Mouse (Mus musculus) B cell, adult 2 months (primary cell): ENCODE data around the gene Zfp655.
"Not testable (repeated sequence)": the region's sequence is repeated elsewhere in the genome, so short reads cannot be mapped to it uniquely, and the experiment has no call there.

Experiments
- DNase-seq, 2 experiments: peaks; one replicate each; pipeline ENCODE4 v3.0.0; 2022

Zfp655 gene

GRCm38 (mm10) chr5:145231367-145231871, at the start of gene Zfp655:
TSS of gene Zfp655 (plus strand) at chr5:145231715.
- DNase-seq: peak; percentile 99

GRCm38 (mm10) chr5:145185244-145185643, 46.3 kb upstream of the Zfp655 start:
- DNase-seq: no peak

GRCm38 (mm10) chr5:145189416-145189815, 42.1 kb upstream of the Zfp655 start:
- no peak for DNase-seq

DNA sequence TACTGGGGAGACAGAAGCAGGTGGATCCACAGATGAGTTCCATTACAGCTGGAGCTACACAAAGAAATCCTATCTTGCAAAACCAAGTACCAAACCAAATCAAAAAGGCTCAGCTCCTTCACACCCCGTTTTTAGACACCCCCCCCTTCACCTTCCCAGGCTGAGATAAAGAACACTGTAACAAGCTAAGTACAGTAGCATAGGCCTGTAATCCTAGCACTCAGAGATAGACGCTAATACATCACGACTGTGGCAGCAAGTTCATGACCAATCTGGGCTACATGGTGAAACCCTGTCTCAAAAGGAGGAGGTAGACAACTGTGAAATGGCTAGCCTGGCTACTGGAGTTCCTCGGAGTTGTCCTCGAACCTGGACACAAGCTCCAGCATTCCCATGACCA, 41.1 kb upstream of the Zfp655 start:
- no peak for DNase-seq

- peak; percentile 90 for DNase-seq
Measured at GRCm38 (mm10) chr5:145190875-145191798, 40.4 kb upstream of the Zfp655 start.

DNA sequence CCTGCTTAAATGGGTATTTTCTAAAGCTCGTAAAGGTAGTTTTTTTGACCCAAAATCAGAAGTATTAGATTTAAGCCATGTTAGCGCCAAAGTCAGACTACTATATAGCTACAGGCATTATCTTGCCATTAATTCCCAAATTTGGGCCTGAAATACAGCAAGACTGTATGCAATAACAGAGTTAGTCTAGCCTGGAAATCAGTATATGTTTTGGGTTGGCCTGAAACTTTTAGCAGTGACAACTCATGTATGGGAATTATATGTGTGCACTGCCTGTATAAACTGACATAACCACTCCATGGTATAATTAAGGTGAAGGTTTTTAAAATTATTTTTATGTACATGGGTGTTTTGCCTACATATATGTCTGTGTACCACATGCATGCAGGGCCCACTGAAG, 39.6 kb upstream of the Zfp655 start, which contains the start of gene Atp5j2:
Atp5j2 (minus strand) TSS at position 101 of the 400 bp plus-strand sequence.
- DNase-seq: no peak

DNA sequence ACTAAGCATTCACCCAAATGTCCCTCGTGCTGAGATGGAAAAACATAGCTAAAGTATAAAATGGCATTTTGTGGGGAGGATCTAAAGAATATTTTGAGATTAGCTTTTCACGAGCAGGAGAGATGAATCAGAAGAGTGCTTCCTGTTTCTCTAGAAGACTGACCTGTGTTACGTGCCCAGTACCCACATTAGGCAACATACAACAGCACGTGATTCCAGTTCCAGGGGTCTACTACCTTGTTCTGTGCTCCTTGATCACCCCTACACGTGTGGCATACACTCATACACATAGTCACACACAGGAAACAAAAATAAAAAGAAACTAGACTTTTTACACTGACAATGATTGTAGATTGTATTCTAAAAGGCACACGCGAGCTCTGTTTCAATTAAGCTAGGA, 31.1 kb upstream of the Zfp655 start:
- DNase-seq: no peak

DNA sequence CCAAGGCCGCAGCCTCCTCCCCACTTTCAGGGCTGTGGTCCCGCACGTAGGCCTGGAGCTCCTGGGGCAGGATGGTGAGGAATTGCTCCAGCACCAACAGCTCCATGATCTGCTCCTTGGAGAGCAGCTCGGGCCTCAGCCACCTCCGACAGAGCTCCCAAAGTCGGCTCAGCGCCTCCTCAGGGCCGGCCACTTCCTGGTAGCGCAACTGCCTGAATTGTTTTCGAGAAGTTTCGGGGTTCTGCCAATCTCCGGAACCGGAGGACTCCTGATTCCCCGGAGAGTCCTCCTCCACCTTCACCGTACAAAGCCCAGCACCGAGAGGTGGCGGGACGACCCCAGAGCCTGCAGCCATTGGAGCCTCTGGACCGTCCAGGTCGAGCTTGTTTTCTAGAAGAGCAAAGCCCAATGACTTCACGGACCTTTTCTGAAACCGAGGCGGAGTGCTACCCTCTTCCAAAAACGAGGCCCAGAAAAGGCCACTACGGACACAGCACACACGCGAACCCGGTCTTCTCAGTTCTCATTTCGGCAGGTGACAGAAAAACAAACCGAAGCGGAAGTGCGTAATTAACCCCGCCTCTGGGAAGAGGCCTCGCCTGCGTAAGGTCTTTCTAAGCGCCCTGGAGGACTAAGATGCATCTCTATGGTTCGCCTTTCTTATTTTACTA, 30.1 kb upstream of the Zfp655 start, which contains the start of gene Zkscan14:
Zkscan14 (minus strand) TSS at position 548 of the 671 bp plus-strand sequence.
- DNase-seq: peak; percentile 91

GRCm38 (mm10) chr5:145202446-145202845, 29.1 kb upstream of the Zfp655 start:
- DNase-seq: no peak

- DNase-seq: peak; percentile 95 to 97
Measured at GRCm38 (mm10) chr5:145203936-145204691, 27.4 kb upstream of the Zfp655 start, which contains the start of gene Zkscan5. TSS of gene Zkscan5 (plus strand) at chr5:145204562.

DNA sequence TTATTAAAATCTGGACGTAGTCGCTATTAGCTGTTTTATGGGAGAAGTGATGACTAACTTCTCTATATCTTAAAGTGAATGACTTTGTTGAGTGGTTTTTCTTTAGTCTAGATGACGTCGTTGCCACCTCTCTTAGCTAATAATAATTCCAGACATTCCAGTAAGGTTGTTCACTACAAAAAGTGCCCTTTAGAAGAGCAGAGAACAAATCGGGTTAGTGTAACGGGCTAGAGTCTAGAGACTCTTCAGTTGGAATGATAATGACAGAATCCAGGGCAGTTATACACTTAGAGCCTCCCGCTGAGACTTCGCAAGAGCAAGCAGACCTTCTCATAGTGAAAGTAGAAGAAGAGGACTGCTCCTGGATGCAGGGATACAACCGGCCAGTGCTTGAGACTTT, 26.5 kb upstream of the Zfp655 start:
- DNase-seq: peak in 1 of 2 experiments; percentile 11

DNA sequence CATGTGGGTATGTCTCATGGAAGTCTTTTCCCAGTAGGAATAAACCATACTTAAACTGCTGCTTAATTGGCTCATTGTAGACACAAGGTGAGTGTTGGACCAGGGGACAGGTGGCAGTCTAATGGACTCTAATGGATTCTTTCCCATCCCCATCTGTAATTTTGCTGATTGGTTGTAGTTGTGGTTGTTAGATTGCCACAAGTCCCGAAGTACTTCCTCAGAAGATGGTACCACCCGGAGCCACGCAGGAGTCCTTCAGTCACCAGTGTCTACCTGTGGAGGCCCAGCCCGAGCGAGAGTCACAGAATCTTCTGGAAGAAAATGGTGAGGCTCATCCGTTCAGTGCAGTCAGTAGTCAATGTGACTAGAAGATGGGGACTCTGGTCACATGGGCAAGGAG, 24.1 kb upstream of the Zfp655 start:
- DNase-seq: no peak

DNA sequence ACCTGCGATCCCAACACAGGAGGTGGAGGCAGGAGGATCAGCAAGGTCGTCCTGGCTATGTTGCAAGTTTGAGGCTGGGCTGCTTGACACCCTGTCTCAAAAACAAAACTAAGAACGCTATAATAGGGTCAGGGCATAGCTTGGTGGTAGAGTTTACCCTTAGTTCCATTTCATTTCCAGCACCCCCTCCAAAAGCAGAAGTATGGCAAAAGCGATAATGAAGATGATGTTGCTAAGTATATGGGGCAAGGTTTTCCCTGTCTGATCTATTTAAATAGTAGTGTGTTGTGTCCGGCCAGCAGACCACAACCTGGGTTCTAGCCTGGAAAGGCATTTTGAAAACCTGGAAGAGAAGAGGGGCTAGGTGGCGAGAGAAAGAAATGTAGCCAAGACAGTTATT, 23.6 kb upstream of the Zfp655 start:
- no peak for DNase-seq

GRCm38 (mm10) chr5:145208391-145208790, 23.1 kb upstream of the Zfp655 start:
- DNase-seq: not testable (repeated sequence)

DNA sequence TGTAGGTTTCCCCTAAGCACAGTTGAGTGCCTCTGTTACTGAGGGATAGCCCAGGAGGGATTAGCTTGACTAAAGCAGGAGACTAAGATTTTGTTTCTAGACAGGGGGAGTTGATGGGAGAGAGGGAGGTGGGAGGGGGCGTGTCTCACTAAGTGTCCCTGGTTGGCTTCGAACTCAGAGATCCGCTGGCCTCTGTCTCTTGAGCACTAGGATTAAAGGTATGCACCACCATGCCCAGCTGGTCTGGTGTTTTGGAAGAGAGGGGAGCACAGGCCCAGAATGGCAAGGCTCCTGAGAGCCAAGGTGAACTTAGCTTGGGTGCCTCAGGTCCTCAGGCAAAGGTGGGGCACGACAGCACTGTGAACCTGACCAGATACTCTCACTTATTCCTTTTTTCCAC, 20.2 kb upstream of the Zfp655 start:
- DNase-seq: no peak

- DNase-seq: no peak
Measured at GRCm38 (mm10) chr5:145212216-145212615, 19.3 kb upstream of the Zfp655 start.

DNA sequence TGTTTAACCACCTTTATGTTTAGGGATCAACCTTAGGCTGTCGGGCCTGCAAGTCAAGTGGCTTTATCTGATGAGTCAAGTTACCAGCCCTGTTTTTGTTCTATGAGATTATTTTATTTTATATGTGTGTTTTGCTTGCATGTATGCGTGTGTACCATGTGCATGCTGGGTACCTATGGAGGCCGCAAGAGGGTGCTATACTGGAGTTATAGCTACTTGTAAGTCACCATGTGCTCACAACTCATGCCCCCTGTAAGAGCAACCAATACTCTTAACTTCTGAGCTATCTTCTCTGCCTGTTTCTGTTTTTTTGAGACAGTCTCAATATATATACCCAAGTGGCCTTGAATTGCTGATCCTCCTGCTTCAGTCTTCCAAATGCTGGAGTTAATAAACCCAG, 18.0 kb upstream of the Zfp655 start:
- no peak for DNase-seq

DNA sequence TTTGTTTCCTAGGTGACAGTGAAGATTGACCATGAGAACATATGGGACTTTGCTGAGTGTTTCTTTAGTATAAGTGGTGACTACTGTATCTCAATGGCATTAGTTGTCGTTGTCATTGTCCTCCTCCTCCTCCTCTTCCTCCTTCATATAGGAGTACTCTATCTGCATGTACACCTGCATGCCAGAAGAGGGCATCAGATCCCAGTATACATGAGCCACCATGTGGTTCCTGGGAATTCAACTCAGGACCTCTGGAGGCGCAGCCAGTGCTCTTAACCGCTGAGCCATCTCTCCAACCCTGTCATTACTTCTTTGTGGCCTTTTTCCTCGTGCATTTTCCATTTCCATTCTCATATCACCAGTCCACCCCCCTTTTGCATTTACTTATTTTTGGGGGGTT, 16.8 kb upstream of the Zfp655 start:
- no peak for DNase-seq

- DNase-seq: no peak
Measured at GRCm38 (mm10) chr5:145217746-145218145, 13.8 kb upstream of the Zfp655 start.

DNA sequence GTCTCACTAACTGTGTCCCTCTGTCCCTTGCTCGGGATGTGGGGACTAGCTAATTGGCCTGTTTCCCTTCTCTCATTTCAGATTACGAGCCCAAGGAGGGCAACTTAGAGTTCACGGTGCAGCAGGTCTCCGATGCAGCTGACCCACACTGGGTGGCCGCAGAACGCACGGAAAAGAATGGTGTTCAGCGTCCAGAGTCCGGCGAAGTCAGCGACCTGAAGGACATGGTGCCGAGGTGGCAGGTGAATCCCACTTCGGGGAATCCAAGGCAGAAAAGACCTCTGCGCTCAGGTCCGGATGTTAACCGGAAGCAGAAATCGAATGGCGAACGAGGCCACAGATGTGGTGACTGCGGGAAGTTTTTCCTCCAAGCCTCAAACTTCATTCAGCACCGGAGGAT, 13.3 kb upstream of the Zfp655 start:
- no peak for DNase-seq

GRCm38 (mm10) chr5:145218671-145219070, 12.8 kb upstream of the Zfp655 start:
- no peak for DNase-seq

GRCm38 (mm10) chr5:145219981-145220380, 11.5 kb upstream of the Zfp655 start:
- DNase-seq: no peak

GRCm38 (mm10) chr5:145222840-145223239, 8.7 kb upstream of the Zfp655 start:
- DNase-seq: no peak
